Mouse (Mus musculus) gastrocnemius, adult 2 months (tissue): ENCODE measurements at regions not wholly inside any gene's neighbourhood (a gene's known extent, or its start where the extent isn't known, plus 50 kb on each side); places are given as distances from the start of the nearest gene placed in this dataset. TPM values are rescaled to one million over a fixed set of nuclear protein-coding genes. Genes with fewer than 3 reads are reported as not detected.
A peak's percentile ranks its signal among the peaks of the same experiment; 100 is the strongest.

Source experiments
- DNase-seq: peaks from one replicate; pipeline ENCODE4 v3.0.0; 2022
- H3K27ac ChIP-seq: fragments of 200-600 bp; 2 replicates; pipeline ENCODE4 v1.8.1; 2022; ENCODE audit warnings: mild to moderate bottlenecking
- H3K4me3 ChIP-seq: fragments of 200-600 bp; 2 replicates; pipeline ENCODE4 v1.8.1; 2022; ENCODE audit warnings: mild to moderate bottlenecking, moderate library complexity
- CTCF ChIP-seq: fragments of 200-600 bp; IDR thresholded peaks from 2 replicates; pipeline ENCODE4 v1.8.1; 2022; ENCODE audit warnings: antibody characterized with exemption, mild to moderate bottlenecking, moderate library complexity
- intact Hi-C: fragments of 180-260 bp; cut with DNase I; formaldehyde crosslinking; loops from one replicate; pipeline ENCODE4 v1.15.1; 2025
- microRNA-seq: library from miRNA; unstranded; fragments of <30 nt; microRNA quantifications from one replicate; pipeline ENCODE4 v1.2.0, GENCODE M21; 2021

GRCm38 (mm10) chr9:8273253-8273652 lies 139.2 kb upstream of the Cep126 start:
- intact Hi-C loops = no loop called here
- TF ChIP-seq CTCF = no peak
- H3K27ac ChIP-seq = no peak overlapping the region
- no peak for DNase-seq
- H3K4me3 ChIP-seq = no peak overlapping the region

- Histone ChIP-seq H3K27ac (no peak overlapping the region), H3K4me3 (no peak overlapping the region)
- intact Hi-C loops = no loop called here
- TF ChIP-seq CTCF = no peak
- DNase-seq = no peak
Observed at GRCm38 (mm10) chr9:8249542-8249941, 115.4 kb upstream of the Cep126 start.

DNA sequence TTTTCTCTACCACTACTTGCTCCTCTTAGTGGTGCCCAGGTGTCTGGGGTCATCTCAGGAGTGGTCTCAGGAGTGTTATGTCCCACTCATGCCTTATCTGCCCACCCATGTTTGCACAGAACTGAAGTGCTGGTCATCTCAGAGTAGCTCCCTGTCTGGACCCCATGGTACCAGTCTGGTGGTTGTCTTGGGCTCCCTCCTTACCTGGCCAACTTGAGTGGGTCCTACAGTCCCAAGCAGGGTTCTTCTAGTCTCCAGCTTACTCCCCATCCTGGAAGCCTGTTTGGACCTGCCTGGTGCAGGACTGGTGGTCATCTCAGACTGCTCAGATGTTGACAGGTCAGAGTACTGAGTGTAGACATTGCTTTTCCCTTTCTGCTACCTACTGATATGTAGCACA lies 94.0 kb upstream of the Cep126 start:
- Histone ChIP-seq H3K4me3 (no peak overlapping the region), H3K27ac (no peak overlapping the region)
- TF ChIP-seq CTCF = no peak
- no peak for DNase-seq
- intact Hi-C loops = no loop called here

DNA sequence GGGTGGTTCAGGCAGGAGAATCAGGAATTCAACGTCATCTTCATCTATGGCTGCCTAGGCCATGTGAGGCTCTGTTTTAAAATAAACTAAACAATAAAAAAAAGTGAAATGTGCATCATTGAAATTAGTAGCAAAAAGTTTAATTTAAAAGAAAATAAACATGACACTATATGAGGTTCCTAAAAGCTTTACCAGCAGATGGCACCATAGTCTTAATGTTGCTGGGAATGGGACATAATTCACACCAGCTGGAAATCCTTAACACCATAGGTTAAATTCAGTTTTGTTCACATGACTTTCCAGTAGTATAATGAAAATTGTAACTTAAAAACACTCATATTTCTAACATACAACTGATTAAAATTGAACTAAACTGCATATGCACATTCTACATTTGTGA lies 92.3 kb upstream of the Cep126 start:
- H3K27ac ChIP-seq = no peak overlapping the region
- intact Hi-C loops = no loop called here
- H3K4me3 ChIP-seq = no peak overlapping the region
- TF ChIP-seq CTCF = peak; percentile 23; the same call in 1 of the 2 replicates
- DNase-seq = no peak

- intact Hi-C loops = loop anchor here (10.0 kb wide), 1 partner anchor 494 kb away; no protein-coding TSS in a partner anchor
- peak; percentile 32 for DNase-seq
Observed at GRCm38 (mm10) chr9:8208855-8209254, 74.8 kb upstream of the Cep126 start.

DNA sequence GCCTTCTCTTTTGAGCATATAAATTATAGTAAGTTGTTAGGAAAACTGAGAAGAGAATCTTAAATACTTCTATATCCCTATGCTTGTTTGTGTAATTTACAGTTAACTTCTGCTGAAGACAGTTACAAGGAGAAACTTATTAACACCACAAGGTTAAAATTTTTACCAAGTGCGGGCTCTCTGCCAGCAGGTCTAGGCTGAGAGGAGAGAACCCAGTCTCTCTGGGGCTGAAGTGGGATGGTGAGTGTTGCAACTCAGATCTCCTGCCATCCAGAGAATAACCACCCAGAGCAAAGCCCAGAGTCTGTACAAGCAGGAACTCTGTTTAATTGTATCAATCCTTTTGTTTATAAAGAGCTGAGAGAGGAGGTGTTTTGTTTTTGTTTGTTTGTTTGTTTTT lies 51.3 kb upstream of the Cep126 start:
- TF ChIP-seq CTCF = no peak
- intact Hi-C loops = no loop called here
- no peak for DNase-seq
- no peak overlapping the region for H3K27ac ChIP-seq
- H3K4me3 ChIP-seq = no peak overlapping the region

More at GRCm38 (mm10) chr9:8208855-8209254, 74.8 kb upstream of the Cep126 start:
- TF ChIP-seq CTCF = peak; percentile 66
- Histone ChIP-seq H3K27ac (no peak overlapping the region), H3K4me3 (no peak overlapping the region)

Small RNA genes lying in the stretch of these regions (microRNA-seq; reads per million reads assigned to microRNA genes)
- not detected for gene Mir1899
